Mouse (Mus musculus) embryonic fibroblast, embryonic 13.5 days (primary cell): Measurements from ENCODE around the gene Mill2. TPM values are rescaled to one million over a fixed set of nuclear protein-coding genes. Genes with fewer than 3 reads are reported as not detected.
A peak's percentile ranks its signal among the peaks of the same experiment; 100 is the strongest.

Experiments used
- H3K27ac ChIP-seq: 2 replicates; pipeline ENCODE4 v1.5.1; 2012; ENCODE audit warnings: low read length, control low read depth, inconsistent platforms; ENCODE audit not compliant: insufficient read depth
- H3K4me1 ChIP-seq: 2 replicates; pipeline ENCODE4 v1.6.1; 2011; ENCODE audit warnings: low read length; ENCODE audit not compliant: control insufficient read depth, insufficient read depth
- H3K4me3 ChIP-seq: 2 replicates; pipeline ENCODE4 v1.5.1; 2011; ENCODE audit warnings: mild to moderate bottlenecking, control low read depth, low read length; ENCODE audit not compliant: insufficient read depth
- CTCF ChIP-seq: IDR thresholded peaks from 2 replicates; pipeline ENCODE4 v1.5.1; 2011; ENCODE audit warnings: mild to moderate bottlenecking, control low read depth, low read length, moderate library complexity, borderline replicate concordance; ENCODE audit not compliant: insufficient read depth
- POLR2A ChIP-seq: IDR thresholded peaks from 2 replicates; pipeline ENCODE4 v1.6.1; 2011; ENCODE audit warnings: low read depth, mild to moderate bottlenecking, control low read depth, low read length, moderate library complexity
- polyA plus RNA-seq: library from polyadenylated mRNA; stranded (reverse); fragments of >200 nt; gene quantifications from 2 replicates; pipeline ENCODE4 v1.2.4, GENCODE M21; 2011; ENCODE audit warnings: low read depth; ENCODE audit not compliant: missing spikeins, insufficient read length

Mill2 gene
- polyA plus RNA-seq, 1 experiment, result 3.0 TPM

GRCm38 (mm10) chr7:18893651-18894430 lies 54.1 kb downstream of the Mill2 start:
- no peak overlapping the region for H3K27ac ChIP-seq
- no peak overlapping the region for H3K4me3 ChIP-seq
- TF ChIP-seq CTCF (no peak), POLR2A (peak; percentile 51; the same call in 1 of the 2 replicates)
- no peaks in the 10 kb centered on the region for H3K4me1 ChIP-seq

GRCm38 (mm10) chr7:18896536-18896935 lies 56.8 kb downstream of the Mill2 start:
- H3K4me3 ChIP-seq, result no peak overlapping the region
- H3K27ac ChIP-seq, result no peak overlapping the region
- TF ChIP-seq POLR2A (no peak), CTCF (peak; percentile 42; the same call in 1 of the 2 replicates)
- no peaks in the 10 kb centered on the region for H3K4me1 ChIP-seq

GRCm38 (mm10) chr7:18900513-18900912 lies 60.7 kb downstream of the Mill2 start:
- TF ChIP-seq CTCF, result no peak
- no peak for TF ChIP-seq POLR2A
- no peak overlapping the region for H3K27ac ChIP-seq
- no peak overlapping the region for H3K4me3 ChIP-seq
- no peaks in the 10 kb centered on the region for H3K4me1 ChIP-seq

- no peak for TF ChIP-seq CTCF
- TF ChIP-seq POLR2A, result no peak
- no peaks in the 10 kb centered on the region for H3K4me1 ChIP-seq
- no peak overlapping the region for H3K4me3 ChIP-seq
- H3K27ac ChIP-seq, result no peak overlapping the region
Observed at GRCm38 (mm10) chr7:18902486-18902885, 62.7 kb downstream of the Mill2 start.

GRCm38 (mm10) chr7:18904971-18905370 lies 65.2 kb downstream of the Mill2 start:
- no peaks in the 10 kb centered on the region; the same call in 1 of the 2 replicates for H3K4me1 ChIP-seq
- no peak overlapping the region for H3K4me3 ChIP-seq
- TF ChIP-seq POLR2A (no peak), CTCF (no peak)
- no peak overlapping the region for H3K27ac ChIP-seq

- Histone ChIP-seq H3K27ac (no peak overlapping the region), H3K4me3 (peak overlapping the region; percentile 99), H3K4me1 (no peaks in the 10 kb centered on the region; the same call in 1 of the 2 replicates)
- TF ChIP-seq CTCF (no peak), POLR2A (no peak)
Observed at GRCm38 (mm10) chr7:18909797-18910196, 70.0 kb downstream of the Mill2 start.

GRCm38 (mm10) chr7:18910241-18910831 lies 70.6 kb downstream of the Mill2 start, which contains the start of gene Ccdc61:
Gene Ccdc61 (minus strand): TSS chr7:18910415.
- TF ChIP-seq CTCF (no peak), POLR2A (peak; percentile 96)
- Histone ChIP-seq H3K4me1 (no peaks in the 10 kb centered on the region; the same call in 1 of the 2 replicates), H3K27ac (no peak within 1 kb of the TSS), H3K4me3 (peak within 1 kb of the TSS; percentile 99)

Other genes with a start within 250 kb of the Mill2 start
- gene Psg23, start 223.5 kb upstream of the Mill2 start, polyA plus RNA-seq, result not detected in 2 replicates
- gene Psg21, start 183.2 kb upstream of the Mill2 start, polyA plus RNA-seq, result not detected in 2 replicates
- gene Psg20, start 153.8 kb upstream of the Mill2 start, polyA plus RNA-seq, result not detected in 2 replicates
- gene Psg22, start 121.9 kb upstream of the Mill2 start, polyA plus RNA-seq, result not detected in 2 replicates
- not detected in 2 replicates for gene Psg19, start 41.4 kb upstream of the Mill2 start, polyA plus RNA-seq
- not detected in 2 replicates for gene Psg17, start 18.4 kb upstream of the Mill2 start, polyA plus RNA-seq
- gene Pglyrp1, start 31.4 kb downstream of the Mill2 start, polyA plus RNA-seq, result not detected in 2 replicates
- gene Ccdc61, start 70.4 kb downstream of the Mill2 start, polyA plus RNA-seq, result 10.1 and 10.5 TPM in 2 replicates
- gene Nova2, start 85.9 kb downstream of the Mill2 start, polyA plus RNA-seq, result 0.23 and 0.30 TPM in 2 replicates
- gene Nanos2, start 147.4 kb downstream of the Mill2 start, polyA plus RNA-seq, result not detected in 2 replicates
- gene Mypop, start 151.3 kb downstream of the Mill2 start, polyA plus RNA-seq, result 8.4 and 10.6 TPM in 2 replicates
- gene Irf2bp1, start 164.1 kb downstream of the Mill2 start, polyA plus RNA-seq, result 13.2 and 15.6 TPM in 2 replicates
- gene Foxa3, start 183.6 kb downstream of the Mill2 start, polyA plus RNA-seq, result not detected in 2 replicates
- gene Sympk, start 184.4 kb downstream of the Mill2 start, polyA plus RNA-seq, result 72.6 and 78.3 TPM in 2 replicates
- not detected in 2 replicates for gene Rsph6a, start 214.7 kb downstream of the Mill2 start, polyA plus RNA-seq
- gene Dmwd, start 236.3 kb downstream of the Mill2 start, polyA plus RNA-seq, result 39.0 and 47.0 TPM in 2 replicates
- gene Dmpk, start 243.9 kb downstream of the Mill2 start, polyA plus RNA-seq, result 75.4 and 114 TPM in 2 replicates